Mouse (Mus musculus): ENCODE measurements around the gene Ncapd3.

Ncapd3 gene

DNA sequence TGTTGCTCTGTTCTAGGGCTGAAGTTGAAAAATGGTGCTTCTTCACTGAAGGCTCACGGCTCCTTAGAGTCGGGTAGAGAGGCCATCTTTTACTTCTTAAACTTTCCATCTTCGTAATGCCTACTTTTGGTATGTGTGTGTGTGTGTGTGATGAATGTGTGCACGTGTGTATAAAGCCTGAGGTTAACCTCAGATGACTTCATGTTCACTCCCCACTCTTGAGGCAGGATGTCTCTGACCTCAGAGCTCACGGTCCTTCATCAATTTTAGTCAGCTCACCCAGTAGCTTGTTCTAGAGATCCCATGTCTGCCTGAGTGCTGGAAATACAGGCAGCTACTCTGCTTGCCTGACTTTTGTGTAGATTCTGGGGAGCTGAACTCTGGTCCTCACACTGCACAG, 13.9 kb downstream of the Ncapd3 start:
- no peak for DNase-seq (ENCODE audit: low read depth in 2 of 2, low spot score in 2 of 2)

- DNase-seq (ENCODE audit: low read depth in 2 of 2, low spot score in 2 of 2), result no peak
Measured at GRCm38 (mm10) chr9:27049492-27049891, 19.5 kb downstream of the Ncapd3 start.

GRCm38 (mm10) chr9:27058341-27058740, 28.4 kb downstream of the Ncapd3 start:
- DNase-seq (ENCODE audit: low read depth in 2 of 2, low spot score in 2 of 2), result no peak

DNA sequence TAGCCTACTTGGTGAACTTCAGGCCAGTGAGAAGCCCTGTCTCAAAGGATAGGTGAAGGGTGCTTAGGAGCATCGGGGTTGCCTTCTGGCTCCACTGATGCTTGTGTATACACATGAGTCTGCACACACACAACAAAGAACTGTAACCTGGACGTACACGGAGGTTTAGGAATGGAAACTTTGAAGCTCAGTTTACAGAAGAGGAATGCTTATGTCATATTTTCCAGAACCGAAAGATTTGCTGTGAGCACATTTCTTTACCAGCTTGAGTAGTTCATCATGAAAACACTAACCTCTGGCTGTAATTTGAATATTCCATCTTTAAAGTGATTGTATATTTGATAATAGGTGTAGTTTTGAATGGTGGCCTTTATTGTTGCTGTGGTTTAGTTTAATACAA, 40.9 kb downstream of the Ncapd3 start:
- DNase-seq (ENCODE audit: low read depth in 2 of 2, low spot score in 2 of 2), result no peak

DNA sequence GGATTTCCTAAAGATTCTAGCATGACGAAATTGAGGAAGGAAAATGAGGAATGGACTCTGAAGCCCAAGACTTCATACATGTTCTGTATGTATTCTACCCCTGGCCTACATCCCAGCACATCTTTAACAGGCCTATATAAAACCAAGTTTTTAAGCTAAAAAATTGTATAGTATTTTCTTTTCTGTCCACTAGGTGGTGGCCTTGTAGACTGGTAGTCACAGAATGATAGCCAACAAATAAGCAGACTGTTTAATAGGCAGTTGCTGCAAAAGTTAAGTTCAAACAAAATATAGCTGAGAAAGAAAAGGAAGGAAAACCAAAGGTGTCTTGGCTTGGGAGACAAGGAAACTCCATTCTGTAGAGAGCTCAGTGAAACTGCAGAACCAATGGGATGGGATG, 44.7 kb downstream of the Ncapd3 start:
- DNase-seq (ENCODE audit: low read depth in 2 of 2, low spot score in 2 of 2), result no peak

- no peak for DNase-seq (ENCODE audit: low read depth in 2 of 2, low spot score in 2 of 2)
Measured at GRCm38 (mm10) chr9:27075812-27076211, 45.8 kb downstream of the Ncapd3 start.

DNA sequence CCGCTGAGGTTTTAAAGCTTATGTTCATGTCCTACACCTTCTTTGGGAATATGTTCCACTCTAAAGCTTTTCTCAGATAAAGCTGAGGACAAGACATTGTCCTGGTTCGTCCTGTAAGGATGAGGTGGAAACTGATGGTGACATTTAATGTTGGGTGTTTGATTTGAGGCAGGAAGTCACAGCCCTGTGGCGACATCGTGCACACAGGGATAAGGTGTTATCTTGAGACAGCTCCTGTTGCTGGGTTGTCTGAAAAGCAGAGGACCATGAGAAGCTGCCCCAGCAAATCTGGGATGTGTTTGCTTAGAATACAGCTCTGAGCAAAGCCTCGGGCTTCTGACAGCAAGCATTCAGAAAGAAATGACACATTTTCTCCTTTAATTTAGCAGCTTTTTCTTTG, 56.3 kb downstream of the Ncapd3 start:
- DNase-seq (ENCODE audit: low read depth in 2 of 2, low spot score in 2 of 2), result no peak

DNA sequence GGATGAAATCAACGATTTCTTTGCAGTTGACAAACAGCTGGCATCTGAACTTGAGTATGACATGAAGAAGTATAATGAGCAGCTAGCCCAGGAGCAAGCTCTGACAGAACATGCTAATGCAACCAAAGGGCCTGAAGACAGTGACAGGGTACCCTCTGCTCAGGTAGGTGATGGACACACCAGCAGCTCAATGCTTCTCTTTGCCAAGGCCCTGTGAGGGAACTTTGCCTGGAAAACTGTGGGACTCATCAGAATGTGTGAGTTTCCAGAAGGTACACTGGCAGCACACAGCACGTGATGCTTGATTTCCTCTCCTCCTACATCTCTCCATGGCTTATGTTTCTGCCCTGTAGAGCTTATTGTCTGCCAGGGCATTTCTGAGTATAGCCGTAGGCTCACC, 57.4 kb downstream of the Ncapd3 start:
- DNase-seq (ENCODE audit: low read depth in 2 of 2, low spot score in 2 of 2), result no peak

DNA sequence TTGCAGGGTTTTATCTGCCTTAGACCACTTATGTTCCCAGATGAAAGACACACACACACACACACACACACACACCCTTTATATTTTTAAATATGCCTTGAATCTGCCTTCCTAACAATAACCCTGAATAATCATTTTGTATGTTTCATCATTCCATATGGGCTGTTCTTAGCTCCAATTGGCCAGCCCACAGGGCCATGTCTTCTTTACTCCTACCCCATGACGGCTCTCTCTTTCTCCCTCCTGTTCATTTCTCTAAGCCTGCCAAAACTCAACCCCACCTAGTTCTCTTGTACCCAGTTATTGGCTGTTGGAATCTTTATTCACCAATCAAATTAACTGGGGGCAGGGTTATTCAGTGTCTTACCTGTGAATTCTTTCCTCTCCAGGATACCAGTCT, 60.2 kb downstream of the Ncapd3 start:
- DNase-seq (ENCODE audit: low read depth in 2 of 2, low spot score in 2 of 2), result no peak

DNA sequence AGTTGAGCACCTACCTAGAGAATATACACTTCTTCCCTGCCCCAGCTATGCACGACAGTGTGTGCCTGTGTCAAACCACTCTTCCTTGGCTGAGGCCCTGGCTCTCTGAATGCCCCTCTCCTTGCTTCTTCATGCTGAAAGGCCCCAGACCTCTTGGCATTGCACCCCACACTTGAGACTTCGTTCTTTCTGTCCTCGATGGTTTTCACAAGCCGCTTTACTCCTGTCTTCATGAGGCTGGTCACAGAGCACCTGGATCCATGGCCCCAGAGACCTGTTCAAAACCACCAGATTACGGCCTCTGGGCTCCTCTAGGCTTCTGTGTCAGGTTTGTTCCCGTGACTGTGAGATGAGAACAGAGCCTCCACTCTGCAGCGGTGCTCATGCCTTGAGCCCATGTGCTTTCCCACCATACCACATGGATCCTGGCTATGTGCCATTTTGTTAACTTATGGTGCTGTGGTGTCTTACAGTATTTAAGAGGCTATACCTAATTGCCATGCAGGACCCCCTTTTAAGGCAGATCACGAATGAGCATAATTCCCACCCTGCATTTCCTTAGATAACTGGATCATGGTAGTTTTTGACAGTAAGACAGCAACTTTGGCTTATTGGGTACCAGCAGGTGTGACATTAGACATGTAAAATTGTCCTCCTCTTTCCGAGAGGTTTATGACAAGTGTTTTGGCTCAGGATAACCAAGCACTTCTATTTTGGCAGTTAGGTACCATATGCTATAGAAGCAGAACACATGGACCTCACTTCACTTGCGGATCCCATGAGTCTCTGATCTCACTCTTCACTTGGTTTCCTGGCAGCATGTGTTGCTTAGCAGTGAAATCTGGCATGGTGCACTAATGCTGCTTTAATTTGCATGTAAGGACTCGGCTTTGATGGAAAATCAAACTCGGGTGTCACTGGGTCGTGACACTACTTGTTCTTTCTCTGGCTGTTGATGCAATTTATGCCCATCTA, 61.1 kb downstream of the Ncapd3 start:
- DNase-seq (ENCODE audit: low read depth in 2 of 2, low spot score in 2 of 2), result no peak

DNA sequence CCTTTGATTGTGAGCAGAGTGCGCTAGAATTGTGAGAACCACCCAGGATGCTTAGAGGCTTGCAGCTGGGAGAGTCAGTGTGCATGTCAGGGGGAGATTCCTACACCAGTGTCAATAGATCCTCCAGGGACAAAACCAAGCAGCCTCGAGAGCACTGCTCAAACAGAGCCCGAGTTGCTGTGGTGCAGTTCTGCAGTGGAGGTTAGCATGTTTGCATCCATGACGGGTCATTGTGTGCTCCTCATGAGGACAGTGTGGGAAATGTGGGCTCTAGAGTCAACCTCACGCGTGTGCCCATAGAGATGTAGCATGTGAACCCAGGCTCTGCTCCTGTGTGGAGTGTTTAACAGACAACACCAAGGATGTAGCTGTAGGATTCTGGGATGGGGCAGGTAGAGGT, 62.9 kb downstream of the Ncapd3 start:
- no peak for DNase-seq (ENCODE audit: low read depth in 2 of 2, low spot score in 2 of 2)

- DNase-seq (ENCODE audit: low read depth in 2 of 2, low spot score in 2 of 2), result no peak
Measured at GRCm38 (mm10) chr9:27098092-27098491, 68.1 kb downstream of the Ncapd3 start.

DNA sequence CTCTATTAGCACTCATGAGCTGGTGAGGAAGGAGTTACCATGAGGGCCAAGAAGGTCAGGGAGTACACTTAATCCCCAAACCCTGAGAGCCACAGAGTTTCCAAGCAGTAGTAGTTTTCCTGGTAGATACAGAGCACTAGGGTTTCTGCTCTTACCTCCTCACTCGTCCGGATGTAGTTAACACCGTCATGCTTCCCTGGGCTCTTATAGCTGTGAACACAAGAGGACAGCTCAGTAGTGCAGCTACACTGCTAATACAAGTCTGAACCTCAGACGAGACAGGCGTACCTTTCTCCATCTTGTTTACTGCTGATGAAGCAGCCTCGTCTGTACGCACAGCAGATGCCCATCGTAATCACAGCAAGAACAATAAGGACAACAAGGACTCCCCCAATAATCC, 68.6 kb downstream of the Ncapd3 start:
- DNase-seq (ENCODE audit: low read depth in 2 of 2, low spot score in 2 of 2), result no peak

- DNase-seq (ENCODE audit: low read depth in 2 of 2, low spot score in 2 of 2), result no peak
Measured at GRCm38 (mm10) chr9:27099474-27099873, 69.5 kb downstream of the Ncapd3 start.

- no peak for DNase-seq (ENCODE audit: low read depth in 2 of 2, low spot score in 2 of 2)
Measured at GRCm38 (mm10) chr9:27101466-27101865, 71.5 kb downstream of the Ncapd3 start.

DNA sequence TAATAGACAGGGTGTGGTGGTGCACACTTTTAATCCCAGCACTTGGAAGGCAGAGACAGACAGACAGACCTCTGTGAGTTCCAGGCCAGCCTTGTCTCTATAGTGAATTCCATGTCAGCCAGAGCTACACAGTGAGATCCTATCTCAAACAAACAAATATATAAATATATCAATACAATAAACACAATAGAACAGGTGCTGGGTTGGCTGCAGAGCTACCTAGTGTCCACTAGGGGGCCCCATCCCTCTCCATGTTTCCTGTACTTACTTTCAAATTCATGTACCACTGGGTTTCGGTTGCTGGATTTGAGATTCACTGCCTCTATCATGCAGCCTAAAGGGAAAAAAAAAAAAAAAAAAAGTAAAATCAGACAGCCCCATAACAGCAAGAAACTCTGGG, 76.1 kb downstream of the Ncapd3 start:
- no peak for DNase-seq (ENCODE audit: low read depth in 2 of 2, low spot score in 2 of 2)

DNA sequence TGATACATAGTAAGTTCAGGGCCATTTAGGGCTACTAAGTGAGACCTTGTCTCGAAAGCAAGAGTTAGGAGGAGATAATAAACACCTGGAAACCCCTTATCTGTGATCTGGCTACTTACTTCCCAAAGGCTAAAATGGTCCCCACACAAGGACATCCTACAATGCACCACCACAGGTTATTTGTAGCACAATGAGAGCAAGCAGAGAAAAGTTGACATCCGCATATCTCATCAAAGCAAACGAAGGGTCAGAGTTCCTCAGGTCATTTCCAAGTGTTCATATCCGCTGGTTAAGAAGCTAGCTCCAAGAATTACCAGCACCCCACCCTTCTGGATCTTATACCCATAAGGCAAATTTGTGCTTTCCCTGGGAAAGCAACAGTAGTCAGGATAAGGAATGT, 78.5 kb downstream of the Ncapd3 start:
- DNase-seq (ENCODE audit: low read depth in 2 of 2, low spot score in 2 of 2), result no peak

GRCm38 (mm10) chr9:27109533-27110514, 79.8 kb downstream of the Ncapd3 start:
- no peak for DNase-seq (ENCODE audit: low read depth in 2 of 2, low spot score in 2 of 2)

GRCm38 (mm10) chr9:27110681-27111080, 80.7 kb downstream of the Ncapd3 start:
- no peak for DNase-seq (ENCODE audit: low read depth in 2 of 2, low spot score in 2 of 2)

- no peak for DNase-seq (ENCODE audit: low read depth in 2 of 2, low spot score in 2 of 2)
Measured at GRCm38 (mm10) chr9:27111756-27112155, 81.8 kb downstream of the Ncapd3 start.

DNA sequence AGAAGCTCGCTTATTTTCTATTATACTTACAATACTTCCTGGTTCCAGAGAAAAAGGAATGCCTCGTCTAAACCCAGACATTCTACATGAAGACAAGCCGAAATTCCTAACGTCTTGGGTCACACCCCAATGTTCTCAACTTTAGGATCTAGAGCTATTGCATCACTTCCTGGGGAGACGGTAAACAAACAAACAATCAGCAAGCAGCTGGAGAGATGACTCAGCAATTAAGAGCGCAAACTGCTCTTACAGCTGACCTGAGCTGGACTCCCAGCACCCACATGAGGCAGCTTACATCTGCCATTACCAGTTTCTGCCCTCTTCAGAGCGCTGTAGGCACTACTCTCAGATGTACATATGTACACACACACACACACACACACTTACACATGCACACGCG, 91.3 kb downstream of the Ncapd3 start:
- no peak for DNase-seq (ENCODE audit: low read depth in 2 of 2, low spot score in 2 of 2)

- no peak for DNase-seq (ENCODE audit: low read depth in 2 of 2, low spot score in 2 of 2)
Measured at GRCm38 (mm10) chr9:27122076-27122475, 92.1 kb downstream of the Ncapd3 start.

Measured in CD8-positive naive resting alpha-beta T cell, adult 2 months (primary cell).